In the genomic region with DNA sequence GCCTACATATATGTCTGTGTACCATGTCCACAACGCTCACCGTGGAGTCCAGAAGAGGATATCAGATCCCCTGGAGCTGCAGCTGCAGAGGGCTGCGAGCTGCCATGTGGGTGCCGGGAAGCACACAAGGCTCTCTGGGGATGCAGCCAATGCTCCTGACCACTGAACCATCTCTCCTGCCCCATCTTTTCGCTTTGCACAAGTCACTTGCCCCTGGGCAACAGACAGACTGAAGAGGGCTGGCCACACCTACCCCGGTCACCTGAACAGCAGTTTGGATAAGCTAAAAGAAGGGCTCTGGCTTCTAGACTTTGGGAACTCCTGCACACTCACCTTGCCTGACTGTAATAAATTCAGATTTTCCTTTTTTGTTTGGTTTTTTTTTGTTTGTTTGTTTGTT, we compare ENCODE assay signal across 18 mouse cellular contexts.
"Had no signal": no experiment of that assay in that cellular context is flagged by ENCODE, and none has a peak within 500 bp of the region (broad histone marks: within the 10 kb centered on the region; RNA-seq: fewer than 3 reads in every experiment).

No protein-coding gene starts in this region.

- DNase-seq: lung, embryonic 14.5 days; lung, postnatal 10 days; lung, postnatal 4 days; midbrain, embryonic 14.5 days; retina, postnatal 1 day; right cerebral cortex, adult 18-20 months; right cerebral cortex, postnatal 25 days; right cerebral cortex, postnatal 4 days; spleen, adult 18-20 months; thymus, adult 18-20 months; thymus, postnatal 14 days; thymus, postnatal 36 days had no signal

- H3K4me2 ChIP-seq: lung, embryonic 14.5 days; midbrain, embryonic 12.5 days; neural tube, embryonic 13.5 days; neural tube, embryonic 15.5 days had no signal

- H3K27ac ChIP-seq: midbrain, embryonic 10.5 days; midbrain, embryonic 12.5 days; neural tube, embryonic 13.5 days; neural tube, embryonic 15.5 days had no signal

- H3K4me3 ChIP-seq: midbrain, embryonic 10.5 days; midbrain, embryonic 12.5 days; myocyte; neural tube, embryonic 13.5 days; neural tube, embryonic 15.5 days had no signal

- H3K9ac ChIP-seq: lung, embryonic 14.5 days; midbrain, embryonic 12.5 days; neural tube, embryonic 13.5 days; neural tube, embryonic 15.5 days had no signal

- H3K9me3 ChIP-seq: midbrain, embryonic 10.5 days; midbrain, embryonic 12.5 days; neural tube, embryonic 13.5 days; neural tube, embryonic 15.5 days had no signal

- H3K27me3 ChIP-seq: neural tube, embryonic 13.5 days; neural tube, embryonic 15.5 days had no signal

- ATAC-seq: midbrain, embryonic 16.5 days had no signal
